Mouse (Mus musculus) hindbrain, embryonic 13.5 days (tissue): ENCODE results near the gene Aldh4a1. TPM values are rescaled to one million over a fixed set of nuclear protein-coding genes. Genes with fewer than 3 reads are reported as not detected.
A peak's percentile ranks its signal among the peaks of the same experiment; 100 is the strongest.

ENCODE experiments used
- ATAC-seq: fragments of 200-750 bp; cut with Nextera tagmentation; 2 replicates; pipeline ENCODE4 v1.8.0; 2017; ENCODE audit warnings: moderate TSS enrichment; ENCODE audit not compliant: low FRiP score
- H3K27ac ChIP-seq: fragments of 300-500 bp; sonication (generic); 2 replicates; pipeline ENCODE4 v1.5.1; 2015; ENCODE audit warnings: inconsistent platforms, mild to moderate bottlenecking, moderate library complexity
- H3K27me3 ChIP-seq: fragments of 300-500 bp; sonication (generic); 2 replicates; pipeline ENCODE4 v1.6.1; 2015; ENCODE audit warnings: mild to moderate bottlenecking, inconsistent platforms
- H3K36me3 ChIP-seq: fragments of 300-500 bp; sonication (generic); 2 replicates; pipeline ENCODE4 v1.6.1; 2015; ENCODE audit warnings: mild to moderate bottlenecking, inconsistent platforms
- H3K4me1 ChIP-seq: fragments of 300-500 bp; sonication (generic); replicated peaks from 2 replicates; pipeline ENCODE4 v1.6.1; 2015; ENCODE audit warnings: inconsistent platforms
- H3K4me2 ChIP-seq: fragments of 300-500 bp; sonication (generic); 2 replicates; pipeline ENCODE4 v1.6.1; 2015; ENCODE audit warnings: inconsistent platforms, mild to moderate bottlenecking, moderate library complexity
- H3K4me3 ChIP-seq: fragments of 300-500 bp; sonication (generic); 2 replicates; pipeline ENCODE4 v1.5.1; 2015; ENCODE audit warnings: mild to moderate bottlenecking, inconsistent platforms
- H3K9ac ChIP-seq: fragments of 300-500 bp; sonication (generic); 2 replicates; pipeline ENCODE4 v1.6.1; 2015; ENCODE audit warnings: mild to moderate bottlenecking, inconsistent platforms
- H3K9me3 ChIP-seq: fragments of 300-500 bp; sonication (generic); 2 replicates; pipeline ENCODE4 v1.6.1; 2016; ENCODE audit warnings: inconsistent platforms
- WGBS: fragments of 180-500 bp; shearing (Covaris S2); methylation state at CpG from one replicate; pipeline ENCODE4 v1.1.7; 2015; 5-methylcytosine and 5-hydroxymethylcytosine counted together
- polyA plus RNA-seq: library from polyadenylated mRNA; unstranded; fragments of >200 nt; fragmentation: Nextera tagmentation; extraction: Ambion mirVana; gene quantifications from 2 replicates; pipeline ENCODE4 v1.2.1, GENCODE M21; 2015

Gene Aldh4a1
- polyA plus RNA-seq, 1 experiment from 2014 or later, result 21.8 TPM

DNA sequence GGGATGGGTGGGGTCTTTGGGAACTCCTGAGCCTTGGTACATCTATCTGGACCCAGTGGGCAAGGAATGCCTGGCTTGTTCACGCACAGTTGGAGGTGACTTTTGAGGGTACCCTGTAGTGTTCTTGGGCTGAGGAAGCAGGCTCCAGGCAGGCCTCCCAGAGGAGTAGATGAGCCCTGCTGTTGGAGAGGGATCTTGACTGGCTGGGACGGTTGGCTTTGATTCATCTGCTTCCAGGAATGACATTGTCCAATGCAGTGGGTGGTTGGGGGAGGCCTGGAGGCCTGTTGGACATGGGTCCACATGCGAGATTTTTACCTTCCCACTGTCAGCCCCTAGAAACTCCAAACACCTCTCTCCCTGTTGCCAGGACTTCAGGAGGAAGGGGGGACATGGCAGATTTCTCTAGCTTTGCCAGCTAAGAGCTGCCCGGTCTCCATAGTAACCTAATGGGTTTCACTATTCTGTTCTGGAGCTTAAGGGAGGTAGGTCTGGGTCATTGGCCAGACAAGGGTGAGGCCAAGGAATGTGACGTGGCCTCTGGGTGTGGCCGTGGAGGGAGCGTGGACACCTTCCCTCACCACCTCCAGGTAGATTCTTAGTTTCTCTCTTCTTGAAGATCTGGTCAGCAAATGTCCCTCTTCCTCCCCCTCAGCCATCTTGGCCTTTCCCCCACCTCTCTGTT is 9.0 kb downstream of the Aldh4a1 start:
- Histone ChIP-seq H3K9ac (no peak overlapping the region), H3K36me3 (0 out of 2 replicates have a peak, but pooled peaks cover 8% of the 10 kb centered on the region), H3K27ac (no peak overlapping the region), H3K4me3 (no peak overlapping the region), H3K27me3 (0 out of 2 replicates have a peak, but pooled peaks cover under 1% of the 10 kb centered on the region), H3K4me2 (no peak overlapping the region), H3K4me1 (peaks cover 16% of the 10 kb centered on the region), H3K9me3 (no peaks in the 10 kb centered on the region)
- no peak for ATAC-seq
- 86% methylated on average over 7 of the region's 7 CpGs for WGBS

DNA sequence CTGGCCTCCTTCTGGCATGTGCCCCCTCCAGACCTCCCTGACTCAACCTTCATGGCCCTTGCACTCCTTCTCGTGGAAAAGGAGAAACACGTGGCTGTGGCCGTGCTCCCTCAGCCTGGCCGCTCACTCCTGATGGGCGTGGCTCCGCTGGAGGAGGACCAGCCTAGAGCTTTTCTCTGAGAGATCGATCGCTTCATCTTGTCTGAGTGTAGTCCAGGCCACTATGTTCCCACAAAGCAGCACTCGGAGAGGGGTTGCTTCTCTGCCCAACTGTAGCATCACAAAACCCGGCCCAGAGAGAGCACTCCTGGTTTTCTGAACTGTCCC is 9.6 kb downstream of the Aldh4a1 start:
- 84% methylated on average over 10 of the region's 10 CpGs for WGBS
- Histone ChIP-seq H3K4me3 (no peak overlapping the region), H3K4me1 (peaks cover 16% of the 10 kb centered on the region), H3K27me3 (0 out of 2 replicates have a peak, but pooled peaks cover 4% of the 10 kb centered on the region), H3K9ac (no peak overlapping the region), H3K9me3 (no peaks in the 10 kb centered on the region), H3K36me3 (peaks cover 12% of the 10 kb centered on the region), H3K4me2 (no peak overlapping the region), H3K27ac (no peak overlapping the region)
- no peak for ATAC-seq

DNA sequence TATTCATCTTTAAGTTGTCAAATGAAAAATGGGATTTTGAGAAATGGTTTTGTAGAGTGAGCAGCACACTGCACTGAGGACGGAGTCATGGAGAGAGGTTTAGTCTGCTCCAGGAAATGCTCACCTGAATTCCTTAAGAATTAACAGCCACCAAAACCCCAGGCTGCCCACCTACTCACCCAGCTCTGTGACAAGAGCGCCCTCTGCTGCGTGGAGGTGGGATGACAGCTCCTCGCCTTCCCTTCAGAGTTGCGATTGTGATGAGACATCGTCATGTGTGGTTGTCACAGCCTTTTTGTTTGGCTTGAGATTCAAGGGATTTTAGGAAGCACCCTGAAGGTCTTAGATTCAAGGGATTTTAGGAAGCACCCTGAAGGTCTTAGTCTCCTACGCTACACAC is 13.7 kb downstream of the Aldh4a1 start:
- H3K4me2 ChIP-seq, result no peak overlapping the region
- 29% methylated on average over 7 of the region's 7 CpGs for WGBS
- peaks cover 10% of the 10 kb centered on the region for H3K27me3 ChIP-seq
- H3K9ac ChIP-seq, result no peak overlapping the region
- ATAC-seq, result no peak
- H3K27ac ChIP-seq, result no peak overlapping the region
- H3K4me1 ChIP-seq, result peaks cover 36% of the 10 kb centered on the region
- H3K4me3 ChIP-seq, result no peak overlapping the region
- H3K9me3 ChIP-seq, result no peaks in the 10 kb centered on the region
- peaks cover 21% of the 10 kb centered on the region for H3K36me3 ChIP-seq

DNA sequence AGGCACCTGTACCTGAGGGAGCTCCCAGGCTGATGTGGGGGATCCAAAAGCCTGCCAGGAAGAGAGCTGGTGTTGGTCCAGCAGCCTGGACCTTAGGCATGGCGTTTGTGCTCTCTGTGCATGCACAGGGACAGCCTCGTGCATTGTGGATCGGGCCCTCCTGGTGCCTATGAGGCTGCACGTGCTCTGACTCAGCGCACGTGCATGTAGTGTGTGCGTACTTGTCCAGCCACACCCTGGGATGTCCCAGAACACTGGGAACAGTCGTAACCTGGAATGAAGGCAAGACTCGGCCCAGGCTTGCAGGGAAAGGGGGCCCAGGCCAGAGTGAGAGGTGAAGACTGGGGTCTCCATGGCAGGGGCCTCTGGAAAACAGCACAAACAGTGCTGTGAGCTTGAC is 15.2 kb downstream of the Aldh4a1 start:
- no peaks in the 10 kb centered on the region for H3K9me3 ChIP-seq
- peaks cover 24% of the 10 kb centered on the region for H3K36me3 ChIP-seq
- no peak overlapping the region for H3K4me3 ChIP-seq
- peaks cover 45% of the 10 kb centered on the region for H3K4me1 ChIP-seq
- H3K27ac ChIP-seq, result no peak overlapping the region
- H3K9ac ChIP-seq, result no peak overlapping the region
- no peak overlapping the region for H3K4me2 ChIP-seq
- no peak for ATAC-seq
- WGBS, result 90% methylated on average over 9 of the region's 9 CpGs
- H3K27me3 ChIP-seq, result peaks cover 25% of the 10 kb centered on the region

DNA sequence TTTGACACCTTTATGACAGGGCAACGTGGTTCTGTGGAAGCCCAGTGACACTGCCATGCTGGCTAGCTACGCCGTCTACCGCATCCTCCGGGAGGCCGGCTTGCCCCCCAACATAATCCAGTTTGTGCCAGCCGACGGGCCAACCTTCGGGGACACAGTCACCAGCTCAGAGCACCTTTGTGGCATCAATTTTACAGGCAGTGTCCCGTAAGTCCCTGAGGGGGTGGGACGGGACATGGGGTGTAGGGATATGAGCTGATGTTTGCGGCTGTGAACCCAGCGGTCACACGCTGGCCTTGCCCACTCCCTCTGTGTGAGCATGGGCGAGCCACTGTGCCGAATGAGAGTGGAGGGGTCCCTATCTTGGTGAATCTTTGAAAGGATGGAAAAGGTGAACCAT is 15.7 kb downstream of the Aldh4a1 start:
- Histone ChIP-seq H3K9ac (no peak overlapping the region), H3K27ac (no peak overlapping the region), H3K36me3 (peaks cover 26% of the 10 kb centered on the region), H3K4me2 (no peak overlapping the region), H3K27me3 (peaks cover 30% of the 10 kb centered on the region), H3K4me1 (peaks cover 47% of the 10 kb centered on the region), H3K4me3 (no peak overlapping the region), H3K9me3 (no peaks in the 10 kb centered on the region)
- no peak for ATAC-seq
- 97% methylated on average over 16 of the region's 16 CpGs for WGBS

DNA sequence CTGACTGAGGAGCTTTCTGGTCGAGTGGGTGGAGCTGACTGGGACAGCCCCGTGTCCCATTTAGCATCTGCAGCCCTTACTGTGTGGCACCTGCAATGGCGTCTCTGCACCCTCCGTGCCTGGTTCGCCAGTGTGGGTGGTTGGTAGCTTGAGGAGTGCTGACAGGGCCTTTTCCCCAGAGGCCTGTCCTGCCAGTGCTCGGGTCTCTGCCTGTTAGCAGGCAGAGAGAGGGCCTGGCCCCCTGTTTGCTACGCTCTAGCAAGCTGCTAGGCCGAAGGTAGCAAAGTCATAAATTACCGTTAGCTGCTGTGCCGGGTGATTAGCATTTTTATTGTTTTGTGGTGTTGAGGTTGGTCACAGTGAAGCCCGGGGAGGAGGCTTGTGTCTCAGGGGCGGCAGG is 17.1 kb downstream of the Aldh4a1 start:
- peaks cover 38% of the 10 kb centered on the region for H3K27me3 ChIP-seq
- no peak overlapping the region for H3K4me3 ChIP-seq
- H3K4me2 ChIP-seq, result no peak overlapping the region
- 17% methylated on average over 12 of the region's 12 CpGs for WGBS
- H3K9ac ChIP-seq, result peak overlapping the region; percentile 61
- H3K9me3 ChIP-seq, result no peaks in the 10 kb centered on the region
- peaks cover 49% of the 10 kb centered on the region for H3K4me1 ChIP-seq
- peaks cover 32% of the 10 kb centered on the region for H3K36me3 ChIP-seq
- 0 out of 2 replicates have a peak, but pooled peaks have one; percentile 25 for ATAC-seq
- H3K27ac ChIP-seq, result peak overlapping the region; percentile 40

DNA sequence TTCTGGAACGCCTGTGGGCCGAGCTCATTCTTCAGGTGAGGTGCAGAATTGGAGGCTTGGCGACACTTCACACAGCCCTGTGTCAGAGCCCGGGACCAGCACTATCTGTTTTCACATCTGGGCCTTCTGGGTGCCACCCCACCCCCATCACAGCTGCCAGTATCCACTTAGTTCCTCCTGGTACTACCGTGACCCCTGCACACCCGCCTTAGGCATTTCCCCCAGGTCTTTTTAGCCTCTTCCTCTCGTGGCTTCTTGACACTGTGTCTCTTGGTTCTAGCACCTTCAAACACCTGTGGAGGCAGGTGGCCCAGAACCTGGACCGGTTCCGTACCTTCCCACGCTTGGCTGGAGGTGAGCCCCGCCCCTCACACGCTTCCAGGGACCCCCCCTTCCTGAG is 17.7 kb downstream of the Aldh4a1 start:
- no peaks in the 10 kb centered on the region for H3K9me3 ChIP-seq
- peaks cover 38% of the 10 kb centered on the region for H3K27me3 ChIP-seq
- 60% methylated on average over 12 of the region's 12 CpGs for WGBS
- H3K4me2 ChIP-seq, result no peak overlapping the region
- ATAC-seq, result no peak
- H3K4me3 ChIP-seq, result no peak overlapping the region
- peaks cover 35% of the 10 kb centered on the region for H3K36me3 ChIP-seq
- peak overlapping the region; percentile 61; the same call in 1 of the 2 replicates for H3K9ac ChIP-seq
- H3K27ac ChIP-seq, result peak overlapping the region; percentile 40
- H3K4me1 ChIP-seq, result peaks cover 49% of the 10 kb centered on the region

DNA sequence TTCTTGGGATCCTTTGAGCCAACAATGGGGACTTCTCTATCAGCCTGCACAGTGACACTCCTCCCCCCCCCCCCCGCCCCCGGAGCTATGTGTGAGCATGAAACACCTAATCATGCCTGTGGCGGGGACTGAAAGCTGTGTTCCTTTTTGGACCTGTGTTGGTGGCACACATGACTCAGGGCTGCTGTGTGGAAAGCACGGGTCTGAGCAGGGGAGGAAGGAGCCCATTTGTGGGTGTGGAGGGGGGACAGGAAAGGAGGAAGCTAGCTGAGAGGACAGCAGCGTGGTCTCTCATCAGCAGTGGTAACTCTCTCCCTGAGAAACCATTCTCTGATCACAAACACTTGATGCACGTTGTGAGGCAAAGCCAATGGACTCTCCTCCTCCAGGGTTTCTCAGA is 18.1 kb downstream of the Aldh4a1 start:
- peaks cover 33% of the 10 kb centered on the region for H3K36me3 ChIP-seq
- no peaks in the 10 kb centered on the region for H3K9me3 ChIP-seq
- no peak overlapping the region for H3K4me3 ChIP-seq
- H3K9ac ChIP-seq, result no peak overlapping the region
- WGBS, result 56% methylated on average over 6 of the region's 6 CpGs
- no peak overlapping the region for H3K4me2 ChIP-seq
- H3K27me3 ChIP-seq, result peaks cover 38% of the 10 kb centered on the region
- ATAC-seq, result no peak
- no peak overlapping the region for H3K27ac ChIP-seq
- peaks cover 48% of the 10 kb centered on the region for H3K4me1 ChIP-seq

DNA sequence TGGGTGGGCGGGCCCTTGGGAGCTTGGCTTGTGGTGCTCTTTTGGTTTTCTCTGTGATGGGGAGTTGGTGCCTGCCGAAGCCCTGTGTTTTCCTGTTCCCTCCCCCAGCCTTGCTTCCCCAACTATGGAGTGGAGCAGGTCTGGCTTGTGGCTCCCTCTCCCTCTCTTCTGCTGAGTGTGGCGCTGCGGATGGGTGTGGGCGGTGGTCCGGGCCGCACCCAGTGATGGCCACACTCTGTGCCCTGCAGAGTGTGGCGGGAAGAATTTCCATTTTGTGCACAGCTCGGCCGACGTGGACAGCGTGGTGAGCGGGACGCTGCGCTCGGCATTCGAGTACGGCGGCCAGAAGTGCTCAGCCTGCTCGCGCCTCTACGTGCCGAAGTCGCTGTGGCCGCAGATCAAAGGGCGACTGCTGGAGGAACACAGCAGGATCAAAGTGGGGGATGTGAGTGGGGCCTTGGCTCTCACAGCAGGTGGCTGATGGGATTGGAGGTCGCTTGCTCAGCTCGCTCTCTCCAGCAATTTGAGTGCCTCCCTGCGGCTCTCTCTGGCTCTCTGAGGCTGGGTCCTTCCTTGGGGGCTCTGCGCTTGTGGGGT is 19.3 kb downstream of the Aldh4a1 start:
- Histone ChIP-seq H3K27ac (0 out of 2 replicates have a peak overlapping the region, but pooled peaks have one; percentile 19), H3K9me3 (no peaks in the 10 kb centered on the region), H3K9ac (peak overlapping the region; percentile 65), H3K4me2 (peak overlapping the region; percentile 45), H3K36me3 (peaks cover 36% of the 10 kb centered on the region), H3K27me3 (peaks cover 36% of the 10 kb centered on the region), H3K4me3 (peak overlapping the region; percentile 17), H3K4me1 (peaks cover 43% of the 10 kb centered on the region)
- 2% methylated on average over 29 of the region's 30 CpGs for WGBS
- ATAC-seq, result 0 out of 2 replicates have a peak, but pooled peaks have one; percentile 8

DNA sequence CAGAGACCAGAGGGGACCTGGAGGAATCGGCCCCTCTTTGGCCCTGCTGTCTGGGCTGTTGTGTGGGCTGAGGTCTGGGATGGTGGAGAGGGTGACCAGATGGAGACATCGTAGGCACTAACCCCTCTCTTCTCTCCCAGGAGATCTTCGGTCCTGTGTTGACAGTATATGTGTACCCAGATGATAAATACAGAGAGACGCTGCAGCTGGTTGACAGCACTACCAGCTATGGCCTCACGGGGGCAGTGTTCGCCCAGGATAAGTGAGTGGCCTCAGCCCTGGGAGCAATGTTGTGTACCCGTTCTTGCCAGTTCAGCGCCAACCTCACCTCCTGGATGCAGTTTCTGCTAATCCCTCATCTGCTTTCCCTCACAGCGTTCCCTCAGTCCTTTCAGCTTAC is 21.3 kb downstream of the Aldh4a1 start:
- no peak overlapping the region for H3K4me3 ChIP-seq
- peak; percentile 37; the same call in 1 of the 2 replicates for ATAC-seq
- no peaks in the 10 kb centered on the region for H3K9me3 ChIP-seq
- H3K27me3 ChIP-seq, result peaks cover 34% of the 10 kb centered on the region
- H3K4me1 ChIP-seq, result peaks cover 43% of the 10 kb centered on the region
- H3K36me3 ChIP-seq, result peaks cover 43% of the 10 kb centered on the region
- H3K4me2 ChIP-seq, result no peak overlapping the region
- H3K27ac ChIP-seq, result no peak overlapping the region
- WGBS, result 16% methylated on average over 9 of the region's 9 CpGs
- H3K9ac ChIP-seq, result no peak overlapping the region

DNA sequence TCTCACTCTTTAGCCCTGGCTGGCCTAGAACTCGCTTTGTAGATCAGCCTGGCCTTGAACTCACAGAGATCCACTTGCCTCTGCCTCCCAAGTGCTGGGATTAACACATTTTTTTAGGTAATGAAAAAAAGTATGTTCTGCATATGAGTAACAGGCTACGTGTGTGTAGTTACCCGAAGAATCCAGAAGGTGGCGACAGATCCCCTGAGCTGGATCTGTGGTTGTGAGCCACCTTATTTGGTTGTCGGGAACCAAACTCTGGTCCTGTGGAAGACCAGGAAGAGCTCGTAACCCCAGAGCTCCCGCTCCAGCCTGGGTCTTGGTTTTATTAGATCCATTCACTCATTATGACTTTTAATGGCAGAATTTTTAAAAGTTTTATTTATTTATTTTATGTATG is 24.2 kb downstream of the Aldh4a1 start:
- no peak overlapping the region for H3K4me2 ChIP-seq
- H3K27ac ChIP-seq, result no peak overlapping the region
- H3K36me3 ChIP-seq, result peaks cover 44% of the 10 kb centered on the region
- no peak for ATAC-seq
- H3K27me3 ChIP-seq, result peaks cover 23% of the 10 kb centered on the region
- H3K9ac ChIP-seq, result no peak overlapping the region
- WGBS, result 86% methylated on average over 7 of the region's 7 CpGs
- H3K4me3 ChIP-seq, result no peak overlapping the region
- H3K4me1 ChIP-seq, result peaks cover 26% of the 10 kb centered on the region
- H3K9me3 ChIP-seq, result no peaks in the 10 kb centered on the region

DNA sequence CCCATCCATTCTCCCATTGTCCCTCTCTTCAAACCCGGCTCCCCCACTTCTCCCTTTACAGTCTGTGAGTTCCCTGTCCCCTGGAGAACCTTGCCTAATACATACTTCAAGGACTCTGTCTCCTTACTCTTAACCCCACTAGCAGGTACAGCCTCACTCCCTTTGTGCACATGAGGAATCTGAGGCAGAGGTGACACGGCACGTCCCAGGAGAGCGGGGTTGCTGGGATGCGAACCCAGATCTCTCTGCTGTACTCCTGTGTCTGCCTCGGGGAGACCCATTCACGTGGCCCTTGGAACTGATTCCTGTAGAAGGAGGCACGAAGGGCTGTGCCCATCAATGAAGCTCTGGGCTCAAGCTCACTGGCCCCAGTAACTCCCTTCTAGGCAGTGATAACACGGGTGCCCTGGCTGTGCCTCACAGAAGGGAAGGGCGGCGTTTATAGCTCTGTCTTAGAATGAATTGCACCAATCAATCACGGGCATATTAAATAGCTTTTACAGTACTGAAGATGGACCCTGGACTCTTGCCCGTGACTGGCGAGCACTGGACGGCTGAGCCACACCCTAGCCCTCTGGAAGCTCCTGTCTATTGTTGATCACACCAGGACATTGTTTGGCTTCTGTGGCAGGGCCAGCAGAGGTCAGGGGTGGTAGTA is 27.5 kb downstream of the Aldh4a1 start:
- WGBS, result 73% methylated on average over 15 of the region's 15 CpGs

More for the DNA sequence above, 27.5 kb downstream of the Aldh4a1 start:
- ATAC-seq, result no peak
- H3K9ac ChIP-seq, result no peak overlapping the region; the same call in 1 of the 2 replicates
- peaks cover 13% of the 10 kb centered on the region; the same call in 1 of the 2 replicates for H3K4me1 ChIP-seq
- no peak overlapping the region for H3K4me2 ChIP-seq
- no peaks in the 10 kb centered on the region for H3K9me3 ChIP-seq
- no peak overlapping the region for H3K27ac ChIP-seq
- H3K4me3 ChIP-seq, result no peak overlapping the region
- H3K36me3 ChIP-seq, result peaks cover 29% of the 10 kb centered on the region
- H3K27me3 ChIP-seq, result no peaks in the 10 kb centered on the region; the same call in 1 of the 2 replicates
